Mouse (Mus musculus): ENCODE results near the gene Cep135. TPM values are rescaled to one million over a fixed set of nuclear protein-coding genes. Genes with fewer than 3 reads are reported as not detected.

Gene Cep135
- 1.9 TPM in 2 replicates for polyA plus RNA-seq (2015; fragmentation: Nextera tagmentation; extraction: Ambion mirVana)

DNA sequence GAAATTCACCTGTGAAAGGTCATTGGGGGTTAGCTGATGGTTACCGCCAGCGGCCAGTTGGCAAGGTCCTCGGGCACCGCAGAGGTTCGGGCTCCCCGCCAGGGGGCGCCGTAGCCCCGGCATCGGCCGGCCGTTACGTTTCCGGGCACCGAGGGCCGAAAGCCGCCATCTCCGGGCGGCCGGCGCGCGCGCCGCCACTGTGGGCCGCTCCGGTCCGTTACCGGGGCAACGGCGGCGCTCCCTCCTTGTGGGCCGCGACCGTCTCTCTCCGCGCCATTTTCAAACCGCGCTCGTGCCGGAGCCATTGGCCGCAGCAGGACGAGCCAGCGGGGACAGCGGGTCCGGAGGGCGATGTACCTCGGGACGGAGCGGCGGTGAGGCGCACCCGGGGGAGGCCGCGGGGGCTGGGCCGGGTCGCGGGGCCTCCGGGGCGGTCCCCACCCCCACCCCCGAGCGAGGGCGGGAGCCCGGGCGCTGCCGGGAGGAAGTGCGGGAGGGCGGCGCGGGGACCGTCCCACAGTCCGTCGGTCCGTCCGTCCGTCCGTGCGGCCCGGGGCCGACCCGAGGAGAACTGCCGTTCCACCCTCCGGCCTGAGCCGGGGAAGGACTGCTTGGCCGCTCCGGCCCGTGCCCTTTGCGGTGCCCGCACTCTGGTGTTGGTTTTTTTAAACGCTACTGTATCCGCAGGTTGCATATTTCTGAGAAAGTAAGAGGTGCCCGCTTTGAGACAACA, at the start of gene Cep135:
Gene Cep135 (plus strand): TSS at position 148 of the 733 bp plus-strand sequence.
- Histone ChIP-seq H3K36me3 (ENCODE audit: control insufficient read depth, insufficient read depth) (peaks cover 10% of the 10 kb centered on the region), H3K27me3 (replicated peaks; ENCODE audit: control insufficient read depth, insufficient read depth, low read length) (no peaks in the 10 kb centered on the region), H3K4me1 (replicated peaks; ENCODE audit: control insufficient read depth, insufficient read depth, low read length) (no peaks in the 10 kb centered on the region), H3K27ac (ENCODE audit: low read depth, low read length) (peak within 1 kb of the TSS; percentile 82), H3K4me2 (replicated peaks; ENCODE audit: low read depth) (peak within 1 kb of the TSS; percentile 64), H3K9ac (ENCODE audit: low read depth, low read length) (peak within 1 kb of the TSS; percentile 74), H3K9me3 (ENCODE audit: control insufficient read depth) (no peaks in the 10 kb centered on the region), H3K4me3 (ENCODE audit: low read depth, low read length) (peak within 1 kb of the TSS; percentile 85)
- ATAC-seq: peak; percentile 99
- TF ChIP-seq CTCF (IDR thresholded peaks at IDR 0.05; ENCODE audit: low read depth): peak; percentile 92
- WGBS: under 1% methylated on average over 73 of the region's 92 CpGs

DNA sequence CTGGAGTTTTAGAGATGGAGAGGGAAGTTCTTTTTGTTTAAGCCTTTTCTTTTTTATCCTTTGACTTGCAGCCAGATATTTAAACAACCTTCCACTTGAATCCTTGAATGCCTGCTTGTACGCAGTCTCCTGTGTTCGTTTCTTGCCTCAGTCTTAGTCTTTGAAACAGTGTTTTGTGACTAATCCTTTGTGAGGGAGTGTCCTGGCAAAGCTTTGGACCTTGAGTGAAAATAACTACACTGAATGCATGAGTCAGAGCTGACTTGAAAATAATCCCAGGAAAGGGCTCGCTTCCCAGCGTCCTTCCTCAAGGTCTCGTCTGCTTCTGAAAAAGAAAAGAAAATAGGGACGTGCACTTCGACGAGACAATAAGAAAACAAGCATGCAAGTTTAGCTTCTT, 48.3 kb upstream of the Cep135 start:
- Histone ChIP-seq H3K27ac (ENCODE audit: low read depth, low read length) (no peak overlapping the region), H3K27me3 (replicated peaks; ENCODE audit: control insufficient read depth, insufficient read depth, low read length) (no peaks in the 10 kb centered on the region), H3K4me2 (replicated peaks; ENCODE audit: low read depth) (no peak overlapping the region), H3K9ac (ENCODE audit: low read depth, low read length) (no peak overlapping the region), H3K4me1 (replicated peaks; ENCODE audit: control insufficient read depth, insufficient read depth, low read length) (no peaks in the 10 kb centered on the region), H3K4me3 (ENCODE audit: low read depth, low read length) (no peak overlapping the region), H3K36me3 (ENCODE audit: control insufficient read depth, insufficient read depth) (peaks cover 69% of the 10 kb centered on the region), H3K9me3 (ENCODE audit: control insufficient read depth) (no peaks in the 10 kb centered on the region)
- no peak for TF ChIP-seq CTCF (IDR thresholded peaks at IDR 0.05; ENCODE audit: low read depth)
- ATAC-seq: no peak
- 75% methylated on average over 8 of the region's 8 CpGs for whole genome bisulfite sequencing

GRCm38 (mm10) chr5:76540842-76541241, 47.7 kb upstream of the Cep135 start:
- H3K36me3 ChIP-seq (ENCODE audit: control insufficient read depth, insufficient read depth): peaks cover 65% of the 10 kb centered on the region
- H3K9me3 ChIP-seq (ENCODE audit: control insufficient read depth): no peaks in the 10 kb centered on the region
- H3K9ac ChIP-seq (ENCODE audit: low read depth, low read length): no peak overlapping the region
- no peak overlapping the region for H3K4me2 ChIP-seq (replicated peaks; ENCODE audit: low read depth)
- H3K4me1 ChIP-seq (replicated peaks; ENCODE audit: control insufficient read depth, insufficient read depth, low read length): no peaks in the 10 kb centered on the region
- peak; percentile 71 for TF ChIP-seq CTCF (IDR thresholded peaks at IDR 0.05; ENCODE audit: low read depth)
- no peak overlapping the region for H3K27ac ChIP-seq (ENCODE audit: low read depth, low read length)
- H3K4me3 ChIP-seq (ENCODE audit: low read depth, low read length): no peak overlapping the region
- H3K27me3 ChIP-seq (replicated peaks; ENCODE audit: control insufficient read depth, insufficient read depth, low read length): no peaks in the 10 kb centered on the region
- ATAC-seq: no peak

- H3K9me3 ChIP-seq (ENCODE audit: control insufficient read depth): no peaks in the 10 kb centered on the region
- peaks cover 48% of the 10 kb centered on the region for H3K36me3 ChIP-seq (ENCODE audit: control insufficient read depth, insufficient read depth)
- H3K9ac ChIP-seq (ENCODE audit: low read depth, low read length): no peak overlapping the region
- no peaks in the 10 kb centered on the region for H3K27me3 ChIP-seq (replicated peaks; ENCODE audit: control insufficient read depth, insufficient read depth, low read length)
- WGBS: 94% methylated on average over 8 of the region's 8 CpGs
- no peak overlapping the region for H3K27ac ChIP-seq (ENCODE audit: low read depth, low read length)
- no peak overlapping the region for H3K4me2 ChIP-seq (replicated peaks; ENCODE audit: low read depth)
- H3K4me1 ChIP-seq (replicated peaks; ENCODE audit: control insufficient read depth, insufficient read depth, low read length): no peaks in the 10 kb centered on the region
- TF ChIP-seq CTCF (IDR thresholded peaks at IDR 0.05; ENCODE audit: low read depth): no peak
- no peak overlapping the region for H3K4me3 ChIP-seq (ENCODE audit: low read depth, low read length)
- ATAC-seq: no peak
These were observed 45.3 kb upstream of the Cep135 start for GRCm38 (mm10) chr5:76543200-76543599.

GRCm38 (mm10) chr5:76550426-76550825, 38.1 kb upstream of the Cep135 start:
- WGBS: 85% methylated on average over 8 of the region's 8 CpGs
- no peak for ATAC-seq
- no peaks in the 10 kb centered on the region for H3K4me1 ChIP-seq (replicated peaks; ENCODE audit: control insufficient read depth, insufficient read depth, low read length)

GRCm38 (mm10) chr5:76565321-76565720, 23.2 kb upstream of the Cep135 start:
- peak; percentile 99 for TF ChIP-seq CTCF (IDR thresholded peaks at IDR 0.05; ENCODE audit: low read depth)
- Histone ChIP-seq H3K4me3 (ENCODE audit: low read depth, low read length) (no peak overlapping the region), H3K36me3 (ENCODE audit: control insufficient read depth, insufficient read depth) (peaks cover 57% of the 10 kb centered on the region), H3K9ac (ENCODE audit: low read depth, low read length) (no peak overlapping the region), H3K27me3 (replicated peaks; ENCODE audit: control insufficient read depth, insufficient read depth, low read length) (no peaks in the 10 kb centered on the region), H3K9me3 (ENCODE audit: control insufficient read depth) (no peaks in the 10 kb centered on the region), H3K4me2 (replicated peaks; ENCODE audit: low read depth) (no peak overlapping the region), H3K27ac (ENCODE audit: low read depth, low read length) (no peak overlapping the region), H3K4me1 (replicated peaks; ENCODE audit: control insufficient read depth, insufficient read depth, low read length) (no peaks in the 10 kb centered on the region)
- ATAC-seq: no peak
- WGBS: 32% methylated on average over 3 of the region's 3 CpGs

More at GRCm38 (mm10) chr5:76550426-76550825, 38.1 kb upstream of the Cep135 start:
- no peaks in the 10 kb centered on the region for H3K9me3 ChIP-seq (ENCODE audit: control insufficient read depth)
- no peak overlapping the region for H3K27ac ChIP-seq (ENCODE audit: low read depth, low read length)
- H3K4me3 ChIP-seq (ENCODE audit: low read depth, low read length): no peak overlapping the region
- H3K36me3 ChIP-seq (ENCODE audit: control insufficient read depth, insufficient read depth): peaks cover 27% of the 10 kb centered on the region
- H3K9ac ChIP-seq (ENCODE audit: low read depth, low read length): no peak overlapping the region
- H3K27me3 ChIP-seq (replicated peaks; ENCODE audit: control insufficient read depth, insufficient read depth, low read length): no peaks in the 10 kb centered on the region
- no peak overlapping the region for H3K4me2 ChIP-seq (replicated peaks; ENCODE audit: low read depth)
- no peak for TF ChIP-seq CTCF (IDR thresholded peaks at IDR 0.05; ENCODE audit: low read depth)
